Mouse (Mus musculus): Measurements from ENCODE around the gene P4ha3. TPM values are rescaled to one million over a fixed set of nuclear protein-coding genes. Genes with fewer than 3 reads are reported as not detected.

P4ha3 gene
- total RNA-seq, 2 experiments from 2014 or later = 0.20 TPM; not detected in 1

- no peak overlapping the region for H3K4me3 ChIP-seq
- DNase-seq = no peak
- intact Hi-C loops (cut with DNase I) = no loop called here
- no peak overlapping the region for H3K27ac ChIP-seq
- TF ChIP-seq CTCF (IDR thresholded peaks at IDR 0.05) = no peak
Measured at GRCm38 (mm10) chr7:100310290-100310689, 25.0 kb downstream of the P4ha3 start.

DNA sequence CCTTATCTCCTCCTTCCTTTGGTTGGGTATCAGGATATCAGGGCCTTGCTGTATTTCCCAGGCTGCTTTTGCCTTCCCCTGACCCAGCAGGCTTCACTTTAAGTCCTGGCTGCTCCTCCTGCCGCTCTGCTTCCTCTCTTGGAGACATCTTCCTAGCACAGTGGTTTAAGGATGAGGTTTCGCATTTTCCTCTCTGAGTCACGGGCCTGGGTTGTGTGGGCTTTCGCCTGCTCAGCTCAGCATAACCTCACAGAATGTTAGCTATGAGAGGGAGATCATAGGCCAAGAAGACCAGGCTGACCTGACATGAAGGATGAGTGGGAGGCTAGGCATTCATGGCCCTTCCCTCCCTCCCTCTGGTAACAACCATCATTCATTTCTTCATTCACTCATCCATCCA is 27.4 kb downstream of the P4ha3 start:
- intact Hi-C loops (cut with DNase I) = no loop called here
- DNase-seq = no peak
- no peak overlapping the region for H3K4me3 ChIP-seq
- no peak for TF ChIP-seq CTCF (IDR thresholded peaks at IDR 0.05)
- H3K27ac ChIP-seq = no peak overlapping the region

GRCm38 (mm10) chr7:100316924-100317323 is 31.6 kb downstream of the P4ha3 start:
- no peak for DNase-seq
- H3K4me3 ChIP-seq = no peak overlapping the region
- intact Hi-C loops (cut with DNase I) = no loop called here
- TF ChIP-seq CTCF (IDR thresholded peaks at IDR 0.05) = no peak
- no peak overlapping the region for H3K27ac ChIP-seq

DNA sequence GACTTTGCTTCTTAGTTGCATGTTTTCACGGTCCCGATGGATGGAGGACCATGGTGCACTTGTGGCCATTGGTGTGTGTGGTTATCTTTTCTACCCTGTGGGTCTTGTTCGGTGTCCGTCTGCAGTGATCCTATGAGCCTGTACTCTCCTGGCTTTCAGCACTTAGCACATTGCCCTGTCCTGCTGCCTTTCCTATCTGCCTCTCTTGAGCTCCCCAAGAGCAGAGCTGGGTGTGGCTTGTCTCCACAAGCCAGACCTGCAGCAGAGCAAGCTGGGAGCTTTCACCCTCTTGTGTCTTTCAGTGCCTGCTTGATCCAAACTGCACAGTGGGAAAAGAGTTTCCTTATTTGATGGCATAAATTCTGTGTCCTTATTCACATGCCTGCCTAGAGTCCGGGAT is 32.2 kb downstream of the P4ha3 start:
- H3K4me3 ChIP-seq = no peak overlapping the region
- TF ChIP-seq CTCF (IDR thresholded peaks at IDR 0.05) = no peak
- DNase-seq = no peak
- no peak overlapping the region for H3K27ac ChIP-seq
- intact Hi-C loops (cut with DNase I) = no loop called here

GRCm38 (mm10) chr7:100323721-100324120 is 38.4 kb downstream of the P4ha3 start:
- intact Hi-C loops (cut with DNase I) = loop anchor here (2.0 kb wide), 1 partner anchor 45 kb away; no protein-coding TSS in a partner anchor
- no peak for TF ChIP-seq CTCF (IDR thresholded peaks at IDR 0.05)
- no peak overlapping the region for H3K4me3 ChIP-seq

DNA sequence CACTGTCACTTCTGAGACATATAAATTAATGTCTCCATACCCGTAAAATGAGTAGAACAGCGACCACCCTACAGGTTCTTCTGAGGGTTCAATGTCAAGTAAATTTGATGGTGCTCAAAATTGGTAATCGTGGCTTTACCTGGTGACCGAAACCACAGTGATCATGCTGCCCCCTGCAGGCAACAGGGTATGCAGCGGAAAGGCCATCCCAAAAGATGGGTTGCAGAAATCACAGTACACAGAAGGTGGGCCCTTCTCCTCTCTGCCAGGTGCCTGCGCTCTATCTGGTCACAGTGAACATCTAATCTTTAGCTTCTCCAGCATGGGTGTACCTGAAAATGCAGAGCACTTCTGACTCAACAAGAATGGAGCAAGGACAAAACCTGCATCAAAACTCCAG is 40.2 kb downstream of the P4ha3 start:
- no peak overlapping the region for H3K27ac ChIP-seq
- DNase-seq = peak; percentile 54
- H3K4me3 ChIP-seq = no peak overlapping the region
- intact Hi-C loops (cut with DNase I) = loop anchor here (2.0 kb wide), 1 partner anchor 47 kb away; no protein-coding TSS in a partner anchor
- peak; percentile 82 for TF ChIP-seq CTCF (IDR thresholded peaks at IDR 0.05)

More at GRCm38 (mm10) chr7:100323721-100324120, 38.4 kb downstream of the P4ha3 start:
- no peak for DNase-seq
- H3K27ac ChIP-seq = no peak overlapping the region

GRCm38 (mm10) chr7:100327514-100327913 is 42.2 kb downstream of the P4ha3 start:
- TF ChIP-seq CTCF (IDR thresholded peaks at IDR 0.05) = no peak
- H3K4me3 ChIP-seq = no peak overlapping the region
- H3K27ac ChIP-seq = no peak overlapping the region
- no peak for DNase-seq
- intact Hi-C loops (cut with DNase I) = no loop called here

GRCm38 (mm10) chr7:100328636-100329035 is 43.3 kb downstream of the P4ha3 start:
- intact Hi-C loops (cut with DNase I) = no loop called here
- Histone ChIP-seq H3K27ac (no peak overlapping the region), H3K4me3 (no peak overlapping the region)
- no peak for DNase-seq
- TF ChIP-seq CTCF (IDR thresholded peaks at IDR 0.05) = no peak

DNA sequence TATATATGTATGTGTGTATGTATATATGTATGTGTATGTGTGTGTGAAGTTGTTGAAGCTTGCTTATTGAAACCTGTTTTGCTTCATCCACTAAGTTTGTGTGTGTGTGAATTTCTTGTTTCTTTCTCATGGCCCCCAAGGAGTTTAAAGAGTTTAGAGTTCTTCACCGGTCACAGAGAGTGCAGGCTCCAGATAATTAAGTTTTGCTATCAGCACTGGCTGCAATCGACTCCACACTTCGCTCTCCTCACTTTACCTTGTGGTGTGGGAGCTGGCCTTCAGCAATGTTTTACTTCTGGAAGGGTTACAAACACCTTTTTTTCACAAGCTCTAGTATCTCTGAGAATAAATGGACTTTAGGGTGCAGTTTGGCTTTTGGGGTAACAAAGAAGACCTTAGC is 45.9 kb downstream of the P4ha3 start:
- no peak for TF ChIP-seq CTCF (IDR thresholded peaks at IDR 0.05)
- no peak overlapping the region for H3K4me3 ChIP-seq
- no peak for DNase-seq
- intact Hi-C loops (cut with DNase I) = no loop called here
- H3K27ac ChIP-seq = no peak overlapping the region

- TF ChIP-seq CTCF (IDR thresholded peaks at IDR 0.05) = no peak
- intact Hi-C loops (cut with DNase I) = no loop called here
- no peak for DNase-seq
- H3K27ac ChIP-seq = no peak overlapping the region
- no peak overlapping the region for H3K4me3 ChIP-seq
Measured at GRCm38 (mm10) chr7:100335921-100336320, 50.6 kb downstream of the P4ha3 start.

GRCm38 (mm10) chr7:100354984-100355383 is 69.7 kb downstream of the P4ha3 start:
- intact Hi-C loops (cut with DNase I) = no loop called here
- TF ChIP-seq CTCF (IDR thresholded peaks at IDR 0.05) = no peak
- DNase-seq = peak; percentile 47
- Histone ChIP-seq H3K4me3 (no peak overlapping the region), H3K27ac (peak overlapping the region; percentile 52)

- no peak for TF ChIP-seq CTCF (IDR thresholded peaks at IDR 0.05)
- Histone ChIP-seq H3K27ac (peak overlapping the region; percentile 38; the same call in 1 of the 2 replicates), H3K4me3 (no peak overlapping the region)
- no peak for DNase-seq
- intact Hi-C loops (cut with DNase I) = no loop called here
Measured at GRCm38 (mm10) chr7:100356324-100356723, 71.0 kb downstream of the P4ha3 start.

DNA sequence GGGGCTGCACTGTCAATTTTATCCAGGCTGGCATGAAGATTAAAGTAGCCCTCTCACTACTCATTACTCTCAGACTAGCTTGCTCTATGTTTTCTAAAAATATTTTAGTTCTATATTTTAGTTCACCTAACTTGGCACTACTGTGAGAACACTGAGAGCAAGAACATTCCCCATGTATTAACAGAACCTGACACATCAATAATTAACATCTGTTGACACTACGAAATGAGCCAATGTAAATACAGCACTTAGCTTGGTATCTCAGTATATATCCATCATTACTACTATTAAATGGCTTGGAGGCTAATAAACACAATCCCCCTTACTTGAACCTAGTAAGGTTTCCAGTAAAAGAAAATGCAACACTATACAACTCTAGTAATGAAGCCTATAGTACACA is 71.4 kb downstream of the P4ha3 start:
- no peak for DNase-seq
- intact Hi-C loops (cut with DNase I) = no loop called here
- H3K4me3 ChIP-seq = no peak overlapping the region
- H3K27ac ChIP-seq = peak overlapping the region; percentile 38; the same call in 1 of the 2 replicates
- no peak for TF ChIP-seq CTCF (IDR thresholded peaks at IDR 0.05)

GRCm38 (mm10) chr7:100357856-100358255 is 72.5 kb downstream of the P4ha3 start:
- Histone ChIP-seq H3K27ac (no peak overlapping the region), H3K4me3 (no peak overlapping the region)
- no peak for TF ChIP-seq CTCF (IDR thresholded peaks at IDR 0.05)
- intact Hi-C loops (cut with DNase I) = no loop called here
- no peak for DNase-seq
